Mouse (Mus musculus) embryonic fibroblast, embryonic 13.5 days (primary cell): ENCODE data around the gene S100a9.

Experiments
- CTCF ChIP-seq: IDR thresholded peaks from 2 replicates; pipeline ENCODE4 v1.5.1; 2011; ENCODE audit warnings: mild to moderate bottlenecking, control low read depth, low read length, moderate library complexity, borderline replicate concordance; ENCODE audit not compliant: insufficient read depth
- POLR2A ChIP-seq: IDR thresholded peaks from 2 replicates; pipeline ENCODE4 v1.6.1; 2011; ENCODE audit warnings: low read depth, mild to moderate bottlenecking, control low read depth, low read length, moderate library complexity

DNA sequence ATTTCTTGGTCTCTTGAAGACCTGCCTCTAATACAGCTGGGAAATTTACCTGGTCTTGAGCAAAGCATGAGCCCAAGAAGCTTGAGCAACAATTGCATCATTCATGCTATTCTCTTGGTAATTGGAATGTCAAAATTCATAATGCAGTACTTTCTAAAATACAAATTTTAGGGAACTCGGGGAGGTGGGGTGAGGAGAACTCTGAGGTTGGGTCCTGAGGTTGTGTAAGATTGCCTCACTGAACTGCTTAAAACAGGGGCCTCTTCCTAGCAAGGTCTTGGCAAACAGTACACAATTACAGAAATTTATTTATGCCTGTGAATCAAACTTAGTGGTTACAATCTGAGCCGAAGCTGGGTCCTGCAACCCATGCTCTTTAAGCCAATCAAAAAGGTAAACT lies 8.7 kb downstream of the S100a9 start:
- TF ChIP-seq CTCF = no peak
- TF ChIP-seq POLR2A = no peak
